Mouse (Mus musculus) liver, postnatal 0 days (tissue): ENCODE results near the gene Ptpn13. TPM values are rescaled to one million over a fixed set of nuclear protein-coding genes. Genes with fewer than 3 reads are reported as not detected.

Experiments
- ATAC-seq: fragments of 200-750 bp; cut with Nextera tagmentation; 2 replicates; pipeline ENCODE4 v1.8.0; 2017; ENCODE audit warnings: mild to moderate bottlenecking, moderate library complexity
- DNase-seq: peaks from one replicate; pipeline ENCODE4 v3.0.0-alpha.2; 2016
- H3K27ac ChIP-seq: fragments of 300-500 bp; sonication (generic); 2 replicates; pipeline ENCODE4 v1.5.1; 2014; ENCODE audit warnings: antibody characterized with exemption, moderate library complexity, mild to moderate bottlenecking, low read depth
- H3K27me3 ChIP-seq: fragments of 300-500 bp; sonication (generic); 2 replicates; pipeline ENCODE4 v1.6.1; 2014; ENCODE audit warnings: low read length, control low read depth, mixed read lengths; ENCODE audit not compliant: insufficient read depth
- H3K36me3 ChIP-seq: fragments of 300-500 bp; sonication (generic); replicated peaks from 2 replicates; pipeline ENCODE4 v1.6.1; 2014; ENCODE audit warnings: mild to moderate bottlenecking, control low read depth, low read length, moderate library complexity, mixed read lengths; ENCODE audit not compliant: insufficient read depth
- H3K4me1 ChIP-seq: fragments of 300-500 bp; sonication (generic); 2 replicates; pipeline ENCODE4 v1.6.1; 2014; ENCODE audit warnings: antibody characterized with exemption, mild to moderate bottlenecking, control low read depth; ENCODE audit not compliant: insufficient read depth
- H3K4me2 ChIP-seq: fragments of 300-500 bp; sonication (generic); 2 replicates; pipeline ENCODE4 v1.6.1; 2014; ENCODE audit warnings: low read depth, mild to moderate bottlenecking, low read length, moderate library complexity, mixed read lengths
- H3K4me3 ChIP-seq: fragments of 300-500 bp; sonication (generic); 2 replicates; pipeline ENCODE4 v1.5.1; 2014; ENCODE audit warnings: low read depth, low read length
- H3K9ac ChIP-seq: fragments of 300-500 bp; sonication (generic); replicated peaks from 2 replicates; pipeline ENCODE4 v1.6.1; 2014; ENCODE audit warnings: mild to moderate bottlenecking, moderate library complexity
- H3K9me3 ChIP-seq: fragments of 300-500 bp; sonication (generic); 2 replicates; pipeline ENCODE4 v1.6.1; 2016; ENCODE audit warnings: mild to moderate bottlenecking, control low read depth, low read length, mixed read lengths
- CTCF ChIP-seq: sonication (generic); IDR thresholded peaks from 2 replicates; pipeline ENCODE4 v1.5.1; 2016; ENCODE audit warnings: antibody characterized with exemption, low read depth
- EP300 ChIP-seq: IDR thresholded peaks from 2 replicates; pipeline ENCODE4 v1.6.1; 2016; ENCODE audit warnings: antibody characterized with exemption, low read depth, mild to moderate bottlenecking
- WGBS: fragments of 180-500 bp; shearing (Covaris S2); extraction: QIAGEN DNeasy Blood & Tissue Kit; methylation state at CpG from one replicate; pipeline ENCODE4 v1.1.7; 2014; ENCODE audit not compliant: insufficient replicate concordance; 5-methylcytosine and 5-hydroxymethylcytosine counted together
- polyA plus RNA-seq: library from polyadenylated mRNA; unstranded; fragments of >200 nt; fragmentation: Nextera tagmentation; extraction: Ambion mirVana; gene quantifications from 2 replicates; pipeline ENCODE4 v1.2.1, GENCODE M21; 2015

The Ptpn13 gene
- polyA plus RNA-seq, 1 experiment from 2014 or later: 0.38 TPM

DNA sequence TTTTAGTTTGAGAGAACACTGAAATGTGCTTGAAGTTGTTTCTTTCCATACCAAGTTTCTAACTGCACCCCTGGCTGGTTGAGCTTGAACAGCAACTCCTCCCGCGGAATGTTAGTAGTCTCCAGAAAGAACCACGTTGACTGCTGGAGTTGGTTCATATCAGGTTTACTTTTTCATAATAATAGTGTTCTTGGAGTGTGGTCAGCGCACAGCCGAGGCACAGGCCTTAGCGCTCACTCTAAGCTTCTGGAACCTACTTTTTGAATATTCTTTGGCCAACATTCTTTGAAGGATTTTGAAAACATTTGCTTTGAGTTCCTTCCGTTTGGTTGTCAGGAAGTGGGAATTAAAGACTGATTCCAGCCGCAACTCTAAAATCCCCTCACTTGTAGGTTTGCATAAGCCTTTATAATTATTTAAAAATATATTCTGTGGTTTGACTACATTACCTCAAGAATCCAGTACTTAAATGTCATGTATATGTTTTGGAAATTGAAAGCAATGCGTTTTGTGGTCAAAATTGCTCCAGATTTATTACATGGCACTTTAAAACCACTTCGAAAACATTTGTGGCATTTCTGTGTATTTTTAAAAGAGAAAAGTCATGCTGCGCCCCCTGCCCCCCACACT, 48.6 kb downstream of the Ptpn13 start:
- Histone ChIP-seq H3K27me3 (no peaks in the 10 kb centered on the region), H3K4me1 (no peaks in the 10 kb centered on the region), H3K9ac (no peak overlapping the region), H3K4me3 (no peak overlapping the region), H3K4me2 (no peak overlapping the region), H3K36me3 (no peaks in the 10 kb centered on the region), H3K27ac (no peak overlapping the region), H3K9me3 (no peaks in the 10 kb centered on the region)
- ATAC-seq (no peak), DNase-seq (no peak)
- TF ChIP-seq EP300 (no peak), CTCF (no peak)
- WGBS: 84% methylated on average over 11 of the region's 11 CpGs

DNA sequence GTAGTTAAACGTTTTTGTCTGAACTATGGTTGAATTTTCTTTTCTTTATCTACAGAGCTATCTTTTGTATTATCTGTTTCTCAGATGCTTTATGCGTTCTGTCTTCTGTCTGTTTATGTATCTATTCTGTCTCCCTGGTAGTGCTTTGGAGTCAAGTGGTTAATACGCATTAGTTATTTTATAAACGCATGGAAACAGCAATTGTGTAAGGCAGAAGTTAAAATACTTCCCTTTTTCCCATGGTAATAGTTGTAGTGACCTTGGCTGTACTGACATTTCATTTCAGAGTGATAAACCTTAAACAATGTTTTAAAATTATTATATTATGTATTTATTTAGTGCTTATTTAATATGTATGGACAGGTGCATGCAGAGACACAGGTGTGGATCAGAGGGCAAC, 49.3 kb downstream of the Ptpn13 start:
- ATAC-seq (no peak), DNase-seq (no peak)
- no peaks in the 10 kb centered on the region for H3K4me1 ChIP-seq
- H3K36me3 ChIP-seq: no peaks in the 10 kb centered on the region
- no peaks in the 10 kb centered on the region for H3K9me3 ChIP-seq
- no peaks in the 10 kb centered on the region for H3K27me3 ChIP-seq
- no peak overlapping the region for H3K9ac ChIP-seq
- H3K27ac ChIP-seq: no peak overlapping the region
- no peak for TF ChIP-seq CTCF
- TF ChIP-seq EP300: no peak
- H3K4me2 ChIP-seq: no peak overlapping the region
- H3K4me3 ChIP-seq: no peak overlapping the region
- 65% methylated on average over 4 of the region's 4 CpGs for WGBS

DNA sequence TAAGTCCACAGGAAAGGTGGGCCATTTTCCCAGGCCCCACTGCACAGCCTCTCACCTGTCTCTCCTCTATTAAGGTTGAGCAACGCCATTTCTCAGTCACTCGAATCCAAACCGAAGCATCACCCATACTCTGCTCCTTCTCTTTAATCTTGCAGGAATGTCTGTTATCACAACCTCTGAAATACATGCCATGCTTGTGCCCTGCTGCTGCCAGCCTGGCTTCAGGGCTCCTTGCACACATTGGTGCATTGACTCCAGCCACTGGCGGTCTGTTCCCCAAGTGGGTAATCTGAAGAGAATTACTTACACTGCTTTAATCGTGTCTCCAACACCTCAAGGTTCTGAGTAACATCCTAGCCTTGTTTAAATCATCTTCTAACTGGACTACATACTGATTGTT, 50.5 kb downstream of the Ptpn13 start:
- no peaks in the 10 kb centered on the region for H3K27me3 ChIP-seq
- no peak overlapping the region for H3K4me2 ChIP-seq
- no peaks in the 10 kb centered on the region for H3K9me3 ChIP-seq
- DNase-seq: no peak
- H3K4me1 ChIP-seq: no peaks in the 10 kb centered on the region
- WGBS: 80% methylated on average over 5 of the region's 5 CpGs
- H3K4me3 ChIP-seq: no peak overlapping the region
- TF ChIP-seq EP300 (no peak), CTCF (no peak)
- H3K36me3 ChIP-seq: no peaks in the 10 kb centered on the region
- H3K9ac ChIP-seq: no peak overlapping the region
- no peak overlapping the region for H3K27ac ChIP-seq
- ATAC-seq: no peak

DNA sequence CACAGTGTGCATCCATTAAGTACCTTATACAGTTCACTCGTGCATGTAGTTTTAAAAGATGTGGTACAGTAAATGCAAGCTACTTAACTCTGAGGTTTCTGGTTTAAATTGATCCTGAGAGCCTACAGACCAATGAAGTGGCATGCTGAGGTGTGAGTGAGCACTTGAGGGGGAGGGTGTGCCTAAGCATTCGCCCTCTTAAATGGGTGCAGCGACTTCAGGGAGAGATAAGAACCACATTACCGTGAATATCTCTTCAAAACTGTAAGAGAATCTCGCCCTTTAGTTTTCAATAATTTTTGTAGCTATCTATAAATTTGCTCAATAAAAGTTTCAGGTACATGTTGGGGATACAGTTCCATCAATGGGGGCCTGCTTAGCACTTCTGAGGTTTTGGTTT, 54.5 kb downstream of the Ptpn13 start:
- WGBS: 67% methylated on average over 5 of the region's 5 CpGs
- no peak for TF ChIP-seq CTCF
- TF ChIP-seq EP300: no peak
- DNase-seq (no peak), ATAC-seq (no peak)
- Histone ChIP-seq H3K9ac (no peak overlapping the region), H3K27me3 (no peaks in the 10 kb centered on the region), H3K36me3 (no peaks in the 10 kb centered on the region), H3K4me2 (no peak overlapping the region), H3K27ac (no peak overlapping the region), H3K4me3 (no peak overlapping the region), H3K9me3 (no peaks in the 10 kb centered on the region), H3K4me1 (no peaks in the 10 kb centered on the region)

DNA sequence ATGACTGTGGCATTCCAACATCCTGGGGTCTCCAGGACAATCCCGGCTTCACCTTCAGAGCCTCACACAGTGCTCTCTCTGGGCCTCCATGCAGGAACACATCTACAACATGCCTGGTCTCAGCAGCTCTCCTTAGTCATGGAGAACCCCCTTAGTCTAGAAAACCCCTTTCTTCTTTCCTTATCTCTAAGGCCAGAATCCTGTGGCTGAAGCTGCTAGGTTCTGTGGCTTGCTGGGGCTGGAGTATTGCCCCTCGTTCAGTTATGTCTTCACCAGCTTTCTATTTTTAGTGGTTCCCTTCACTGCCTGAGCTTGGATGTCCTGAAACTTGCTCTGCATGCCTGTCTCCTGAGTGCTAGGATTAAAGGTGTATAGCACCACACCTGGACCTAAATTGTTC, 56.2 kb downstream of the Ptpn13 start:
- Histone ChIP-seq H3K9me3 (no peaks in the 10 kb centered on the region), H3K27me3 (no peaks in the 10 kb centered on the region), H3K4me1 (no peaks in the 10 kb centered on the region), H3K9ac (no peak overlapping the region), H3K4me3 (no peak overlapping the region), H3K4me2 (no peak overlapping the region), H3K36me3 (no peaks in the 10 kb centered on the region), H3K27ac (no peak overlapping the region)
- TF ChIP-seq EP300 (no peak), CTCF (no peak)
- ATAC-seq: peak; percentile 36; the same call in 1 of the 2 replicates
- no peak for DNase-seq
- WGBS: 33% methylated on average over 2 of the region's 2 CpGs

DNA sequence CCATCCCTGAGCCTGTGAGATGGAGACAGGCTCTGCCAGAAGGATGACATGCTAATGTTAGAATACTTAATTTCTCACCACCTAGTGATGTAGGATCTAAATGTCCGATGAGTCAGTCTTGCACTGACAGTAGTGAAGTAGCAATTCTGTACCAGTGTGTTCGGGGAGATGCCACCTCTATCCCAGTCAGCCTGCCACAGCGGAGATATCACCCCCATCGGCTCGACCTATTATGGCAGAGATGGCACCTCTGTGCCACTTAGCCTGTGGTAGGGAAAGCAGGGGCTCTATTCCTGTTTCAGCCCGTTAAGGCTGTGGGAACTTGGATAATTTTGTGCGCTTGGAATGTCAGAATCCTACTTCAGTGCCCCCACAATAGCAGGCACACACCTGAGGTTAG, 62.0 kb downstream of the Ptpn13 start:
- Histone ChIP-seq H3K4me2 (no peak overlapping the region), H3K27me3 (no peaks in the 10 kb centered on the region), H3K4me1 (no peaks in the 10 kb centered on the region), H3K9me3 (no peaks in the 10 kb centered on the region), H3K9ac (no peak overlapping the region), H3K4me3 (no peak overlapping the region), H3K36me3 (no peaks in the 10 kb centered on the region), H3K27ac (no peak overlapping the region)
- WGBS: 86% methylated on average over 7 of the region's 7 CpGs
- DNase-seq (no peak), ATAC-seq (no peak)
- TF ChIP-seq CTCF: no peak
- TF ChIP-seq EP300: no peak

DNA sequence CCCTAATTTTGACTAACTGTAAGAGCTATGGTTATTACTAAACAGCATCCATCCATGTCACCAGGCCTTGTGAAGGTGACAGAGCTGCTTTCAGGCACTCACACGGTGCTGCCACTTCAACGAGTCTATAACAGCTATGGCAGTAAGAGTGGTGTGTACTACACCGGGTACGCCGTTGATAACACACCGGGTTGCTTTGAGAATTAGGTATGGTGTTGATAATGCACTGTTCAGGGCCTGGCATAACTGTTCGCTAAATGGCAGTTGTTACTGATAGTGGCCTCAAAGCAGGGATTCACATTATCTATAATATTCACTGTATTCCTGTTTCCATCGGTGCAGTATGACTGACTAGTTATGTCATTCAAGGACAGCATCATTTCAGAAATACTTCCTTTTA, 66.0 kb downstream of the Ptpn13 start:
- 49% methylated on average over 8 of the region's 8 CpGs for WGBS
- H3K36me3 ChIP-seq: no peaks in the 10 kb centered on the region
- no peaks in the 10 kb centered on the region for H3K27me3 ChIP-seq
- no peak overlapping the region for H3K4me2 ChIP-seq
- H3K27ac ChIP-seq: no peak overlapping the region
- no peaks in the 10 kb centered on the region for H3K4me1 ChIP-seq
- ATAC-seq: peak; percentile 70
- H3K9ac ChIP-seq: no peak overlapping the region
- H3K9me3 ChIP-seq: no peaks in the 10 kb centered on the region
- H3K4me3 ChIP-seq: no peak overlapping the region
- no peak for TF ChIP-seq CTCF
- TF ChIP-seq EP300: peak; percentile 93
- DNase-seq: no peak
